ENCODE assay signal across 25 mouse cellular contexts in genomic region chr4:116928006-116928651, GRCm38 (mm10). TPM values are rescaled to one million over a fixed set of nuclear protein-coding genes. Genes with fewer than 3 reads are reported as not detected.
DNase-seq lines count a peak whose midpoint lies in the region; ATAC-seq and TF ChIP-seq lines count a peak whose summit lies in the region.
"Had no signal": no experiment of that assay in that cellular context is flagged by ENCODE, and none has a peak within 500 bp of the region (broad histone marks: within the 10 kb centered on the region; RNA-seq: fewer than 3 reads in every experiment).

No protein-coding gene starts in this region.

- H3K4me2 ChIP-seq in forebrain, postnatal 0 days (ENCODE audit: low read depth), result no peak overlapping the region
- H3K4me2 ChIP-seq in forebrain, embryonic 13.5 days, result no peak overlapping the region
- H3K4me2 ChIP-seq in kidney, embryonic 16.5 days (replicated peaks; ENCODE audit: low read depth, low read length), result no peak overlapping the region
- no peak overlapping the region for H3K4me2 ChIP-seq in intestine, embryonic 16.5 days (ENCODE audit: low read depth, low read length)
- no peak overlapping the region for H3K4me2 ChIP-seq in hindbrain, embryonic 13.5 days
- H3K4me2 ChIP-seq: heart, embryonic 15.5 days; liver, embryonic 11.5 days; neural tube, embryonic 12.5 days had no signal

- H3K4me3 ChIP-seq in forebrain, postnatal 0 days (ENCODE audit: low read depth, low read length), result no peak overlapping the region
- no peak overlapping the region for H3K4me3 ChIP-seq in forebrain, embryonic 13.5 days
- H3K4me3 ChIP-seq in kidney, embryonic 16.5 days (ENCODE audit: low read length), result no peak overlapping the region
- no peak overlapping the region for H3K4me3 ChIP-seq in intestine, embryonic 16.5 days (ENCODE audit: low read length)
- H3K4me3 ChIP-seq in hindbrain, embryonic 13.5 days, result no peak overlapping the region
- H3K4me3 ChIP-seq: forebrain, embryonic 10.5 days; gastrocnemius, adult 2 months; heart, embryonic 15.5 days; neural tube, embryonic 12.5 days had no signal

- no peaks in the 10 kb centered on the region for H3K4me1 ChIP-seq in forebrain, postnatal 0 days (ENCODE audit: insufficient read depth)
- peaks cover 5% of the 10 kb centered on the region for H3K4me1 ChIP-seq in forebrain, embryonic 13.5 days
- peaks cover 3% of the 10 kb centered on the region; the same call in 1 of the 2 replicates for H3K4me1 ChIP-seq in kidney, embryonic 16.5 days (ENCODE audit: insufficient read depth, low read length)
- peaks cover 2% of the 10 kb centered on the region; the same call in 1 of the 2 replicates for H3K4me1 ChIP-seq in intestine, embryonic 16.5 days (ENCODE audit: control insufficient read depth, insufficient read depth, low read length)
- H3K4me1 ChIP-seq in hindbrain, embryonic 13.5 days (replicated peaks), result no peaks in the 10 kb centered on the region
- H3K4me1 ChIP-seq: forebrain, embryonic 10.5 days; heart, embryonic 15.5 days; neural tube, embryonic 12.5 days had no signal

- no peaks in the 10 kb centered on the region for H3K9me3 ChIP-seq in forebrain, postnatal 0 days (ENCODE audit: low read length)
- H3K9me3 ChIP-seq in forebrain, embryonic 13.5 days (replicated peaks), result no peaks in the 10 kb centered on the region
- H3K9me3 ChIP-seq in kidney, embryonic 16.5 days (ENCODE audit: low read length), result no peaks in the 10 kb centered on the region
- H3K9me3 ChIP-seq in intestine, embryonic 16.5 days (ENCODE audit: control insufficient read depth, low read length), result no peaks in the 10 kb centered on the region
- no peaks in the 10 kb centered on the region for H3K9me3 ChIP-seq in hindbrain, embryonic 13.5 days
- H3K9me3 ChIP-seq: forebrain, embryonic 10.5 days; heart, embryonic 15.5 days; neural tube, embryonic 12.5 days had no signal

- H3K9ac ChIP-seq in forebrain, postnatal 0 days, result no peak overlapping the region
- no peak overlapping the region for H3K9ac ChIP-seq in forebrain, embryonic 13.5 days
- no peak overlapping the region for H3K9ac ChIP-seq in kidney, embryonic 16.5 days (replicated peaks; ENCODE audit: low read length)
- no peak overlapping the region for H3K9ac ChIP-seq in intestine, embryonic 16.5 days (ENCODE audit: low read depth, low read length)
- no peak overlapping the region for H3K9ac ChIP-seq in hindbrain, embryonic 13.5 days
- H3K9ac ChIP-seq: heart, embryonic 15.5 days; liver, postnatal 0 days; neural tube, embryonic 12.5 days had no signal

- no peak for ATAC-seq in forebrain, postnatal 0 days
- no peak for ATAC-seq in forebrain, embryonic 13.5 days
- no peak for ATAC-seq in kidney, embryonic 16.5 days (ENCODE audit: low FRiP score, low TSS enrichment)
- ATAC-seq in intestine, embryonic 16.5 days, result peak; percentile 86
- no peak for ATAC-seq in megakaryocyte-erythroid progenitor cell, adult 5-6 weeks (replicated peaks; ENCODE audit: low FRiP score, low TSS enrichment, poor library complexity, severe bottlenecking)
- no peak for ATAC-seq in hindbrain, embryonic 13.5 days (ENCODE audit: low FRiP score)
- ATAC-seq: CD4-positive, CD25-positive, alpha-beta regulatory T cell, adult 4 months; hindbrain, embryonic 16.5 days; liver, postnatal 0 days had no signal

- H3K27ac ChIP-seq in forebrain, postnatal 0 days (ENCODE audit: low read depth, low read length), result peak overlapping the region; percentile 21; the same call in 1 of the 2 replicates
- no peak overlapping the region for H3K27ac ChIP-seq in forebrain, embryonic 13.5 days
- peak overlapping the region; percentile 63; the same call in 1 of the 2 replicates for H3K27ac ChIP-seq in kidney, embryonic 16.5 days (ENCODE audit: low read length)
- H3K27ac ChIP-seq in intestine, embryonic 16.5 days (ENCODE audit: low read length), result peak overlapping the region; percentile 73
- H3K27ac ChIP-seq in hindbrain, embryonic 13.5 days, result no peak overlapping the region
- H3K27ac ChIP-seq: forebrain, embryonic 10.5 days; gastrocnemius, adult 2 months; heart, embryonic 15.5 days; neural tube, embryonic 12.5 days had no signal

- H3K27me3 ChIP-seq in forebrain, postnatal 0 days (ENCODE audit: insufficient read depth, low read length), result no peaks in the 10 kb centered on the region
- H3K27me3 ChIP-seq in forebrain, embryonic 13.5 days, result no peaks in the 10 kb centered on the region
- H3K27me3 ChIP-seq in kidney, embryonic 16.5 days (ENCODE audit: insufficient read depth, low read length), result no peaks in the 10 kb centered on the region
- H3K27me3 ChIP-seq in intestine, embryonic 16.5 days (replicated peaks; ENCODE audit: control insufficient read depth, insufficient read depth, low read length), result no peaks in the 10 kb centered on the region
- H3K27me3 ChIP-seq in hindbrain, embryonic 13.5 days, result no peaks in the 10 kb centered on the region
- H3K27me3 ChIP-seq: heart, embryonic 15.5 days; neural tube, embryonic 12.5 days had no signal

- DNase-seq in forebrain, postnatal 0 days, result no peak
- DNase-seq in kidney, postnatal 10 days, result no peak
- peak; percentile 38 for DNase-seq in A20 (ENCODE audit: low read depth, low spot score)
- DNase-seq: adrenal gland, postnatal 25 days; cerebellum, adult 9-11 months; gastrocnemius, adult 2 months; heart, postnatal 36 days; left cerebral cortex, postnatal 4 days; liver, postnatal 0 days; lung, postnatal 10 days; midbrain, embryonic 14.5 days; right cerebral cortex, postnatal 14 days; spleen, adult 18-20 months; thymus, postnatal 25 days had no signal

- no peak for TF ChIP-seq CTCF in forebrain, postnatal 0 days (IDR thresholded peaks at IDR 0.05; ENCODE audit: low read depth)

- H3K36me3 ChIP-seq in forebrain, postnatal 0 days (ENCODE audit: insufficient read depth), result no peaks in the 10 kb centered on the region
- H3K36me3 ChIP-seq in forebrain, embryonic 13.5 days (ENCODE audit: poor library complexity, severe bottlenecking), result no peaks in the 10 kb centered on the region
- no peaks in the 10 kb centered on the region for H3K36me3 ChIP-seq in kidney, embryonic 16.5 days (ENCODE audit: insufficient read depth, low read length)
- no peaks in the 10 kb centered on the region for H3K36me3 ChIP-seq in intestine, embryonic 16.5 days (ENCODE audit: control insufficient read depth, insufficient read depth, low read length)
- no peaks in the 10 kb centered on the region for H3K36me3 ChIP-seq in hindbrain, embryonic 13.5 days
- H3K36me3 ChIP-seq: forebrain, embryonic 10.5 days; heart, embryonic 15.5 days; neural tube, embryonic 12.5 days had no signal

- WGBS in forebrain, postnatal 0 days, result 27% methylated on average over 4 of the region's 4 CpGs
- 48% methylated on average over 4 of the region's 4 CpGs for WGBS in forebrain, embryonic 13.5 days
- 43% methylated on average over 4 of the region's 4 CpGs for WGBS in kidney, embryonic 16.5 days
- 37% methylated on average over 4 of the region's 4 CpGs for WGBS in intestine, embryonic 16.5 days
- WGBS in hindbrain, embryonic 13.5 days, result 72% methylated on average over 4 of the region's 4 CpGs

RNA-seq across cellular contexts. Expression of gene Zswim5, which starts 51.0 kb away (rescaled TPM):
- total RNA-seq in forebrain, postnatal 0 days (2014; rRNA removed), result 17.4 and 25.3 TPM in 2 replicates
- polyA plus RNA-seq in forebrain, postnatal 0 days (2015; fragmentation: Nextera tagmentation; extraction: Ambion mirVana), result 1.9 and 2.4 TPM in 2 replicates
- polyA plus RNA-seq in forebrain, embryonic 13.5 days (2015; fragmentation: Nextera tagmentation; extraction: Ambion mirVana), result 12.8 TPM in 2 replicates
- polyA plus RNA-seq in kidney, embryonic 16.5 days (2015; fragmentation: Nextera tagmentation; extraction: Ambion mirVana), result 1.6 and 2.1 TPM in 2 replicates
- 1.2 and 1.4 TPM in 2 replicates for polyA plus RNA-seq in intestine, embryonic 16.5 days (2015; fragmentation: Nextera tagmentation; extraction: Ambion mirVana)
- total RNA-seq in megakaryocyte-erythroid progenitor cell, adult 5-6 weeks (2014; fragmentation: Nextera tagmentation), result 0.20 TPM in 1 of 2 replicates, not detected in the other
- total RNA-seq in megakaryocyte-erythroid progenitor cell, adult 5-6 weeks (2017), result not detected in 2 replicates
- polyA plus RNA-seq in hindbrain, embryonic 13.5 days (2015; fragmentation: Nextera tagmentation; extraction: Ambion mirVana), result 8.5 and 8.9 TPM in 2 replicates
- polyA plus RNA-seq: CD4-positive, CD25-positive, alpha-beta regulatory T cell, adult 4 months had no signal

Comparison
In these comparisons a context has a peak if more than half of its experiments do, and no peak if none do; other contexts are left out.
1. H3K27ac ChIP-seq: peak in forebrain, postnatal 0 days (single experiment), kidney, embryonic 16.5 days (single experiment) and intestine, embryonic 16.5 days (single experiment); none in forebrain, embryonic 13.5 days (single experiment) and hindbrain, embryonic 13.5 days (single experiment).